Mouse (Mus musculus) ES-E14 (cell line): ENCODE data around the gene Polr1d. TPM values are rescaled to one million over a fixed set of nuclear protein-coding genes. Genes with fewer than 3 reads are reported as not detected.

Experiments
- DNase-seq: peaks from one replicate; pipeline ENCODE4 v3.0.0-alpha.2; 2013; ENCODE audit warnings: low read depth, low spot score
- H3K27ac ChIP-seq: 2 replicates; pipeline ENCODE4 v1.5.1; 2012; ENCODE audit warnings: low read depth, mild to moderate bottlenecking, low read length, moderate library complexity, mixed read lengths; ENCODE audit not compliant: poor library complexity, insufficient read depth, severe bottlenecking
- H3K36me3 ChIP-seq: 2 replicates; pipeline ENCODE4 v1.6.1; 2012; ENCODE audit warnings: mild to moderate bottlenecking, low read length, moderate library complexity, mixed read lengths; ENCODE audit not compliant: control insufficient read depth, poor library complexity, insufficient read depth, severe bottlenecking
- H3K4me1 ChIP-seq, 2 experiments: fragments of 150-350 bp in 1 of 2; sonication (generic) in 1 of 2; 2 replicates each; pipeline ENCODE4 v1.6.1; 2012; ENCODE audit warnings: low read length in 2 of 2, mild to moderate bottlenecking in 1 of 2, mixed read lengths in 1 of 2; ENCODE audit not compliant: control insufficient read depth in 2 of 2, insufficient read depth in 2 of 2, poor library complexity in 1 of 2
- H3K4me3 ChIP-seq, 2 experiments: fragments of 150-350 bp in 1 of 2; sonication (generic) in 1 of 2; 2 replicates each; pipeline ENCODE4 v1.5.1; 2012; ENCODE audit warnings: low read length in 2 of 2, low read depth in 1 of 2, mild to moderate bottlenecking in 1 of 2, mixed read lengths in 1 of 2; ENCODE audit not compliant: insufficient read depth in 1 of 2, poor library complexity in 1 of 2, severe bottlenecking in 1 of 2
- H3K9ac ChIP-seq: 2 replicates; pipeline ENCODE4 v1.6.1; 2012; ENCODE audit warnings: low read depth, mild to moderate bottlenecking, low read length, mixed read lengths; ENCODE audit not compliant: poor library complexity, insufficient read depth, severe bottlenecking
- H3K9me3 ChIP-seq: fragments of 150-350 bp; sonication (generic); 2 replicates; pipeline ENCODE4 v1.6.1; 2012; ENCODE audit warnings: low read depth, mild to moderate bottlenecking, low read length; ENCODE audit not compliant: control insufficient read depth, insufficient read depth
- CHD2 ChIP-seq: IDR thresholded peaks from 2 replicates; pipeline ENCODE4 v1.6.1; 2014; ENCODE audit warnings: mild to moderate bottlenecking, low read depth, low read length, inconsistent platforms
- HCFC1 ChIP-seq: IDR thresholded peaks from 2 replicates; pipeline ENCODE4 v1.6.1; 2012; ENCODE audit warnings: low read length, inconsistent platforms, borderline replicate concordance; ENCODE audit not compliant: insufficient read depth
- MAFK ChIP-seq: IDR thresholded peaks from 2 replicates; pipeline ENCODE4 v1.6.1; 2014; ENCODE audit warnings: mild to moderate bottlenecking, low read depth, low read length, inconsistent platforms; ENCODE audit not compliant: insufficient read depth
- ZC3H11A ChIP-seq: IDR thresholded peaks from 2 replicates; pipeline ENCODE4 v1.6.1; 2012; ENCODE audit warnings: low read depth, mild to moderate bottlenecking, inconsistent platforms, low read length, borderline replicate concordance
- ZNF384 ChIP-seq: IDR thresholded peaks from 2 replicates; pipeline ENCODE4 v1.6.1; 2012; ENCODE audit warnings: low read depth, low read length, inconsistent platforms
- in situ Hi-C, 2 experiments: fragments of 600-800 bp; cut with MboI; formaldehyde crosslinking; loops; one replicate each; pipeline ENCODE4 v1.15.1; 2025; ENCODE audit warnings: low sequenced_read_pairs in 2 of 2, inconsistent platforms in 1 of 2; ENCODE audit not compliant: unreplicated experiment in 2 of 2
- total RNA-seq: library from RNA; depleted of rRNA; stranded (reverse); fragments of 300-350 nt; gene quantifications from 2 replicates; pipeline ENCODE4 v1.2.3, GENCODE M21; 2012; rRNA removed

Gene Polr1d
- total RNA-seq: 123 and 160 TPM in 2 replicates

DNA sequence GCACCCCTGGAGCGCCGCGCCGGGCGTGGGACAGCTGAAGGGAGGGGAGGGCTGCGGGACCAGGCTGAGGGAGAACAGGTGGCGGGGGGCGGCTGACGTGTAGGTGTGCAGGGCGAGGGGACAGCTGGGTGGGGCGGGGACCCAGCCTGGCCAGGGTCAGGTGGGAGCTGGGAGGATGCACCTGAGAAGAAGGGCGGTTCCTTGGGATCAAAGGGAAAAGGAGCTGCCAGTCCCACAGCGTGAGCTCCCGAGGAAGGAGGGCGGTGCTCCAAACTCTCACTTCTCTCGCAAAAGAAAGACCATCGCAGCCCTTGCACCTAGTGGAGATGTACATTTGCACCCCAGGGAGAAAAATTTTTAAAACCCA lies at the start of gene Polr1d:
Polr1d (plus strand) TSS at position 252 of the 367 bp plus-strand sequence.
- peaks cover 3% of the 10 kb centered on the region for H3K36me3 ChIP-seq
- peak within 1 kb of the TSS; percentile 88 to 92 for H3K4me3 ChIP-seq
- in situ Hi-C loops: no loop called here
- peak; percentile 62 for DNase-seq
- H3K4me1 ChIP-seq: peaks cover 0 to 14% of the 10 kb centered on the region in 2 experiments; a peak in 3 of 4 replicates
- no peak for TF ChIP-seq ZNF384
- no peak for TF ChIP-seq MAFK
- TF ChIP-seq HCFC1: no peak
- TF ChIP-seq ZC3H11A: no peak
- TF ChIP-seq CHD2: no peak
- H3K9ac ChIP-seq: peak within 1 kb of the TSS; percentile 89
- no peaks in the 10 kb centered on the region for H3K9me3 ChIP-seq
- peak within 1 kb of the TSS; percentile 68 for H3K27ac ChIP-seq

DNA sequence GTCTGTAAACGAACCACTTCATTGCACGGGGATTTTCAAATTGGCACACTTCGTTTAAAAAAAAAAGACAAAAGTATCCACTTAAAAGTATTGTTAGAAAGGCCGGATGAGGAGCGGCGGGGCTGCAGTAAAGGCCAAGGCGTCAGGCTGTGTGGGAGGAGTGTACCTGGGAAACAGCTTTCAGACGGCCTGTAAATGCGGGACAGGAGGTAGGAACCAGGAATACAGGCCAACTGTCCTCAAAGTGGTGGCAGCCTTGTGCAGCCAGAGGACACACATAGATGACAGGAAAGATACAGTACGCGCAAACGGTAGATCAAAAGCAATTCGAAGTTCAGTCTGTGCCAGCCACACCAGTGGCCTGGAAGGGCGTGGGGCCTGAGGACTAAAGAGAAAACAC lies 45.6 kb upstream of the Polr1d start:
- in situ Hi-C loops: no loop called here
- no peak for DNase-seq
- no peak overlapping the region for H3K27ac ChIP-seq
- H3K9me3 ChIP-seq: no peaks in the 10 kb centered on the region
- H3K9ac ChIP-seq: no peak overlapping the region
- H3K36me3 ChIP-seq: peaks cover 33% of the 10 kb centered on the region
- no peak for TF ChIP-seq CHD2
- no peak for TF ChIP-seq ZNF384
- no peak for TF ChIP-seq MAFK
- no peak for TF ChIP-seq ZC3H11A
- no peak for TF ChIP-seq HCFC1
- H3K4me3 ChIP-seq: no peak overlapping the region
- H3K4me1 ChIP-seq: no peaks in the 10 kb centered on the region

GRCm38 (mm10) chr5:147033155-147033554 lies 43.7 kb upstream of the Polr1d start:
- DNase-seq: no peak
- H3K9ac ChIP-seq: no peak overlapping the region
- in situ Hi-C loops: no loop called here
- H3K9me3 ChIP-seq: no peaks in the 10 kb centered on the region
- no peak for TF ChIP-seq MAFK
- H3K27ac ChIP-seq: no peak overlapping the region
- H3K4me1 ChIP-seq: peaks cover 0 to 2% of the 10 kb centered on the region in 2 experiments; a peak in 2 of 4 replicates
- no peak overlapping the region for H3K4me3 ChIP-seq
- peaks cover 20% of the 10 kb centered on the region; the same call in 1 of the 2 replicates for H3K36me3 ChIP-seq

GRCm38 (mm10) chr5:147034283-147034682 lies 42.6 kb upstream of the Polr1d start:
- TF ChIP-seq ZNF384: no peak
- TF ChIP-seq MAFK: no peak
- no peak for TF ChIP-seq HCFC1
- TF ChIP-seq CHD2: no peak
- no peak for TF ChIP-seq ZC3H11A
- in situ Hi-C loops: no loop called here

GRCm38 (mm10) chr5:147035301-147035700 lies 41.5 kb upstream of the Polr1d start:
- H3K9ac ChIP-seq: no peak overlapping the region
- in situ Hi-C loops: no loop called here
- no peak for DNase-seq
- TF ChIP-seq ZC3H11A: no peak
- no peak overlapping the region for H3K4me3 ChIP-seq
- no peaks in the 10 kb centered on the region for H3K9me3 ChIP-seq
- peaks cover 0 to 6% of the 10 kb centered on the region in 2 experiments; a peak in 2 of 4 replicates for H3K4me1 ChIP-seq
- no peak overlapping the region for H3K27ac ChIP-seq
- H3K36me3 ChIP-seq: peaks cover 14% of the 10 kb centered on the region; the same call in 1 of the 2 replicates

More at GRCm38 (mm10) chr5:147034283-147034682, 42.6 kb upstream of the Polr1d start:
- Histone ChIP-seq H3K36me3 (peaks cover 13% of the 10 kb centered on the region; the same call in 1 of the 2 replicates), H3K9me3 (no peaks in the 10 kb centered on the region), H3K27ac (no peak overlapping the region), H3K4me3 (no peak overlapping the region), H3K9ac (no peak overlapping the region), H3K4me1 (peaks cover 0 to 6% of the 10 kb centered on the region in 2 experiments; a peak in 2 of 4 replicates)
- DNase-seq: no peak
